Mouse (Mus musculus) C2C12 (cell line): ENCODE measurements around the gene Gm17728.

Experiments
- CEBPB ChIP-seq: IDR thresholded peaks from one replicate; pipeline ENCODE4 v1.6.1; 2011; ENCODE audit warnings: low read depth, mild to moderate bottlenecking, control low read depth, moderate library complexity
- CTCF ChIP-seq: IDR thresholded peaks from one replicate; pipeline ENCODE4 v1.5.1; 2011; ENCODE audit not compliant: control insufficient read depth, insufficient read depth, insufficient read length
- FOSL1 ChIP-seq: IDR thresholded peaks from one replicate; pipeline ENCODE4 v1.8.0; 2011; ENCODE audit warnings: mild to moderate bottlenecking, low read length; ENCODE audit not compliant: poor library complexity, insufficient read depth, severe bottlenecking
- MAX ChIP-seq: IDR thresholded peaks from one replicate; pipeline ENCODE4 v1.6.1; 2011; ENCODE audit warnings: mild to moderate bottlenecking, control low read depth
- MYOD1 ChIP-seq: IDR thresholded peaks from one replicate; pipeline ENCODE4 v1.6.1; 2011; ENCODE audit warnings: low read depth; ENCODE audit not compliant: control insufficient read depth, insufficient read length
- MYOG ChIP-seq: IDR thresholded peaks from one replicate; pipeline ENCODE4 v1.6.1; 2011; ENCODE audit not compliant: control insufficient read depth, insufficient read length; ENCODE audit errors: extremely low read depth
- USF1 ChIP-seq: IDR thresholded peaks from one replicate; pipeline ENCODE4 v1.6.1; 2011; ENCODE audit warnings: low read depth, mild to moderate bottlenecking, control low read depth, moderate library complexity

DNA sequence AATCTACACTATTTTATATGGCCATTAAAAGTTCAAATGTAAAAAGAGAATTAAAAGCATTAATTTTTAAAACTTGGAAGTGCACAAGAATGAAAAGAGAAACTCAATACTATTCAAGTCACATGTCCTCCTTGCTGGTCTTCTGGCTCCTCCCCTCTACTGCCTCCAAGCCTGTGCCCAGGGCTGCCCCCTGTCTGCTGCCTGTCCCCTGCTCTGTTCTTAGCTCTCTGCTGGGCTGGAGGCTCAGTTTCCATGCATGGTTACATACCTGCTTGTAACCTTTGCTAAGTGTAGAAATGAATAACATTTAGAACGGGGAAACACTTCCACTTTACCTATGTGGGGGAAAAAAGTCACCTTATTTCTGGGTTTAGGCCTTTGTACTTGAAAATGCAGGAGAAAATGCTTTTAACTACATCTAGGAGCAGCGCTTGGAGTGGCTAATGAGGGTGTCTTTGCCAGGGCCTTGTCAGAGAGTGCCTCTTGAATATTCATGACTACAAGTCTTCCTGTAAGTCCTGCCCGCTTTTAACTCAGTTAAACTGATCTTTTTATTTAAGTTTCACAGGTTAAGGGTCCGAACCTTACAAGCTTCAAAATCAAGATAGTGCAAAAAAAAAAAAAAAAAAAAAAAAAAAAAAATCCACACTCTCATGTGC, 18.3 kb downstream of the Gm17728 start:
- TF ChIP-seq CTCF (no peak), MYOG (no peak), MAX (no peak), USF1 (no peak), CEBPB (no peak), FOSL1 (no peak), MYOD1 (no peak)
